Mouse (Mus musculus) lung, embryonic 14.5 days (tissue): ENCODE measurements around the gene Bex1. TPM values are rescaled to one million over a fixed set of nuclear protein-coding genes. Genes with fewer than 3 reads are reported as not detected.
"Not testable (repeated sequence)": the region's sequence is repeated elsewhere in the genome, so short reads cannot be mapped to it uniquely, and the experiment has no call there.

Experiments
- ATAC-seq: fragments of 200-750 bp; cut with Nextera tagmentation; 2 replicates; pipeline ENCODE4 v1.8.0; 2017; ENCODE audit warnings: mild to moderate bottlenecking, moderate TSS enrichment, moderate library complexity; ENCODE audit not compliant: insufficient read depth
- DNase-seq: peaks from one replicate; pipeline ENCODE4 v3.0.0-alpha.2; 2015
- H3K27ac ChIP-seq: fragments of 300-500 bp; sonication (generic); 2 replicates; pipeline ENCODE4 v1.5.1; 2014; ENCODE audit warnings: low read depth, mild to moderate bottlenecking, moderate library complexity
- H3K27me3 ChIP-seq: fragments of 300-500 bp; sonication (generic); 2 replicates; pipeline ENCODE4 v1.6.1; 2014; ENCODE audit warnings: low read length, control low read depth; ENCODE audit not compliant: insufficient read depth
- H3K36me3 ChIP-seq: fragments of 300-500 bp; sonication (generic); 2 replicates; pipeline ENCODE4 v1.6.1; 2014; ENCODE audit warnings: control low read depth; ENCODE audit not compliant: insufficient read depth
- H3K4me1 ChIP-seq: fragments of 300-500 bp; sonication (generic); 2 replicates; pipeline ENCODE4 v1.6.1; 2014; ENCODE audit warnings: antibody characterized with exemption, control low read depth; ENCODE audit not compliant: insufficient read depth
- H3K4me2 ChIP-seq: fragments of 300-500 bp; sonication (generic); 2 replicates; pipeline ENCODE4 v1.6.1; 2014; ENCODE audit warnings: mild to moderate bottlenecking
- H3K4me3 ChIP-seq: fragments of 300-500 bp; sonication (generic); 2 replicates; pipeline ENCODE4 v1.5.1; 2014; ENCODE audit warnings: low read depth, low read length
- H3K9ac ChIP-seq: fragments of 300-500 bp; sonication (generic); 2 replicates; pipeline ENCODE4 v1.6.1; 2014
- H3K9me3 ChIP-seq: fragments of 300-500 bp; sonication (generic); 2 replicates; pipeline ENCODE4 v1.6.1; 2016; ENCODE audit warnings: low read depth, low read length, control low read depth
- CTCF ChIP-seq: IDR thresholded peaks from 2 replicates; pipeline ENCODE4 v1.5.1; 2016; ENCODE audit warnings: antibody characterized with exemption, low read depth
- WGBS: fragments of 180-500 bp; shearing (Covaris S2); extraction: QIAGEN DNeasy Blood & Tissue Kit; methylation state at CpG from one replicate; pipeline ENCODE4 v1.1.7; 2014; 5-methylcytosine and 5-hydroxymethylcytosine counted together
- polyA plus RNA-seq: library from polyadenylated mRNA; unstranded; fragments of >200 nt; fragmentation: Nextera tagmentation; extraction: Ambion mirVana; gene quantifications from 2 replicates; pipeline ENCODE4 v1.2.1, GENCODE M21; 2014

Gene Bex1
- polyA plus RNA-seq = 82.9 and 85.9 TPM in 2 replicates

- WGBS = 15% methylated on average over 7 of the region's 67 CpGs
- H3K27ac ChIP-seq, H3K36me3 ChIP-seq, DNase-seq, H3K27me3 ChIP-seq, H3K9me3 ChIP-seq, H3K4me1 ChIP-seq, H3K9ac ChIP-seq: not testable (repeated sequence)
- Histone ChIP-seq H3K4me2 (peak within 1 kb of the TSS; percentile 47), H3K4me3 (peak within 1 kb of the TSS; percentile 30)
- ATAC-seq = peak; percentile 92
Measured at GRCm38 (mm10) chrX:136214729-136215677, at the start of gene Bex1, which contains the start of gene Tceal7. Gene Bex1, minus strand, starts transcription at chrX:136215513. Gene Tceal7, plus strand, starts transcription at chrX:136214779.

- 0 out of 2 replicates have a peak, but pooled peaks cover 3% of the 10 kb centered on the region for H3K36me3 ChIP-seq
- 33% methylated on average over 6 of the region's 6 CpGs for WGBS
- DNase-seq (no peak), ATAC-seq (no peak)
- no peaks in the 10 kb centered on the region for H3K9me3 ChIP-seq
- no peak for TF ChIP-seq CTCF
- no peaks in the 10 kb centered on the region for H3K27me3 ChIP-seq
- no peaks in the 10 kb centered on the region for H3K4me1 ChIP-seq
- H3K9ac ChIP-seq = no peak overlapping the region
- no peak overlapping the region for H3K27ac ChIP-seq
- no peak overlapping the region for H3K4me3 ChIP-seq
- H3K4me2 ChIP-seq = no peak overlapping the region
Measured at GRCm38 (mm10) chrX:136252023-136252729, 36.9 kb upstream of the Bex1 start.

GRCm38 (mm10) chrX:136249671-136250070 lies 34.4 kb upstream of the Bex1 start:
- peak; percentile 9 for DNase-seq
- H3K36me3 ChIP-seq = 0 out of 2 replicates have a peak, but pooled peaks cover 5% of the 10 kb centered on the region
- no peak for TF ChIP-seq CTCF
- H3K9ac ChIP-seq = no peak overlapping the region
- ATAC-seq = no peak
- H3K27me3 ChIP-seq = no peaks in the 10 kb centered on the region
- H3K4me2 ChIP-seq = no peak overlapping the region
- H3K9me3 ChIP-seq = no peaks in the 10 kb centered on the region
- 33% methylated on average over 7 of the region's 7 CpGs for WGBS
- H3K4me1 ChIP-seq = no peaks in the 10 kb centered on the region
- no peak overlapping the region for H3K27ac ChIP-seq
- H3K4me3 ChIP-seq = no peak overlapping the region

- Histone ChIP-seq H3K27me3 (no peaks in the 10 kb centered on the region), H3K9ac (no peak overlapping the region)
- TF ChIP-seq CTCF = no peak
Measured at GRCm38 (mm10) chrX:136248811-136249210, 33.5 kb upstream of the Bex1 start.

GRCm38 (mm10) chrX:136245521-136246071 lies 30.3 kb upstream of the Bex1 start:
- ATAC-seq = peak; percentile 71

More at GRCm38 (mm10) chrX:136248811-136249210, 33.5 kb upstream of the Bex1 start:
- 27% methylated on average over 6 of the region's 6 CpGs for WGBS
- 0 out of 2 replicates have a peak, but pooled peaks cover 5% of the 10 kb centered on the region for H3K36me3 ChIP-seq
- ATAC-seq (peak; percentile 13; the same call in 1 of the 2 replicates), DNase-seq (peak; percentile 71)
- H3K4me3 ChIP-seq = no peak overlapping the region
- no peaks in the 10 kb centered on the region for H3K4me1 ChIP-seq
- no peak overlapping the region for H3K4me2 ChIP-seq
- no peaks in the 10 kb centered on the region for H3K9me3 ChIP-seq
- H3K27ac ChIP-seq = no peak overlapping the region

GRCm38 (mm10) chrX:136244574-136245229 lies 29.4 kb upstream of the Bex1 start, which contains the start of gene Tceal9:
Gene Tceal9, plus strand, starts transcription at chrX:136245079.
- H3K9me3 ChIP-seq = no peaks in the 10 kb centered on the region
- H3K27me3 ChIP-seq = no peaks in the 10 kb centered on the region
- ATAC-seq (peak; percentile 90), DNase-seq (peak; percentile 90)
- H3K36me3 ChIP-seq = 0 out of 2 replicates have a peak, but pooled peaks cover 5% of the 10 kb centered on the region
- H3K27ac ChIP-seq = peak within 1 kb of the TSS; percentile 86
- WGBS = 11% methylated on average over 20 of the region's 20 CpGs
- no peak for TF ChIP-seq CTCF
- peak within 1 kb of the TSS; percentile 52 for H3K4me2 ChIP-seq
- H3K9ac ChIP-seq = peak within 1 kb of the TSS; percentile 71
- no peaks in the 10 kb centered on the region for H3K4me1 ChIP-seq
- H3K4me3 ChIP-seq = peak within 1 kb of the TSS; percentile 60

More at GRCm38 (mm10) chrX:136245521-136246071, 30.3 kb upstream of the Bex1 start:
- peak overlapping the region; percentile 60 for H3K4me3 ChIP-seq
- H3K4me1 ChIP-seq = no peaks in the 10 kb centered on the region
- TF ChIP-seq CTCF = no peak
- WGBS = 12% methylated on average over 12 of the region's 15 CpGs
- H3K4me2 ChIP-seq = peak overlapping the region; percentile 52
- no peaks in the 10 kb centered on the region for H3K27me3 ChIP-seq
- peak overlapping the region; percentile 86 for H3K27ac ChIP-seq
- 0 out of 2 replicates have a peak, but pooled peaks cover 5% of the 10 kb centered on the region for H3K36me3 ChIP-seq
- H3K9me3 ChIP-seq = no peaks in the 10 kb centered on the region
- DNase-seq = peak; percentile 38
- H3K9ac ChIP-seq = peak overlapping the region; percentile 71
